Mouse (Mus musculus): ENCODE results near the gene Il15ra. TPM values are rescaled to one million over a fixed set of nuclear protein-coding genes. Genes with fewer than 3 reads are reported as not detected.
A peak's percentile ranks its signal among the peaks of the same experiment; 100 is the strongest.

Gene Il15ra
- total and polyA plus RNA-seq, 2 experiments from 2014 or later: 14.2 to 24.7 TPM

DNA sequence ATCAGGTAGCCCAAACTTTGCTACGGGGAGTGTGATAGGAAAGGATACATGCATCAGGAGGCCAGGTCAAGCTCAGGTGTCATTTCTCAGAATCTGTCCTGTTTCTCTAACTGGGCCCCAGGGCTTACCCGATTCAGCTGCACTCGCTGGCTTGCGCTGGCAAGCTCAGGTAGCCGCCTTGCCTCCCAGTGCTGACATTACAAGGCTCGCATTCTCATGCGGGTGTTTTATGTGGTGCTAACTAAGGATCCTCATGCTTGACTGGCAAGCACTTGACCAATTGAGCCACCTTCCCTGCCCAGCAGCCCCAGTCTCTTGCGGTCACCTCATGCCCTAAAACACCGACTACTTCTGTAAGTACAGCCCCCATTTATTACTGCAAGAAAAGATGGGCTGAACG is 69.3 kb downstream of the Il15ra start:
- ATAC-seq (ENCODE audit: insufficient read depth, low read depth) (no peak), DNase-seq (ENCODE audit: low spot score) (no peak)
- H3K4me2 ChIP-seq (ENCODE audit: low read depth, low read length): no peak overlapping the region
- WGBS: 81% methylated on average over 10 of the region's 10 CpGs
- TF ChIP-seq CTCF (IDR thresholded peaks at IDR 0.05; ENCODE audit: low read depth) (no peak), EP300 (IDR thresholded peaks at IDR 0.05; ENCODE audit: low read depth) (no peak)
- H3K36me3 ChIP-seq (replicated peaks; ENCODE audit: control insufficient read depth, insufficient read depth, low read length): peaks cover 5% of the 10 kb centered on the region
- no peaks in the 10 kb centered on the region for H3K9me3 ChIP-seq (replicated peaks; ENCODE audit: control insufficient read depth, low read length)
- H3K27ac ChIP-seq (ENCODE audit: low read depth): no peak overlapping the region
- H3K9ac ChIP-seq (replicated peaks; ENCODE audit: low read depth, low read length): no peak overlapping the region
- H3K4me1 ChIP-seq (ENCODE audit: control insufficient read depth, insufficient read depth): peaks cover 26% of the 10 kb centered on the region; the same call in 1 of the 2 replicates
- H3K27me3 ChIP-seq (ENCODE audit: control insufficient read depth, insufficient read depth, low read length): no peaks in the 10 kb centered on the region
- H3K4me3 ChIP-seq (ENCODE audit: low read depth, low read length): no peak overlapping the region

DNA sequence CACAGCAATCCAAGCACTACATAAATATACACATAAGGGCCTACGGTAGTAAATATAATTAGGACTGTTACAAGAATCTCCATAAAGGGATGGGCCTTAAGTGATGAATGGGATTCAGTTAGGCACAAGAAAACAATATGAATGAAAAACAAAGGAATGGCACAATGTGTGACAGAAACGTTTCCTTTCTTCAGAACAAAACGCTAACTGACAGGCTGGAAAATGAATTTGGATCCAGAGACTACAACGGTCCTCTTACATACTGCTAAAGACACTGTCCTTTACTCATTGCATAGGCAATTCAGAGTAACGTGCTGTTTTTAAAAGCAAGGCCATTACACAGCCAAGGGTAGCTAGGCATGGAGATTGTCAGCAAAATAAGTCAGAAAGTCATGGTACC is 70.0 kb downstream of the Il15ra start:
- no peaks in the 10 kb centered on the region for H3K36me3 ChIP-seq (replicated peaks; ENCODE audit: control insufficient read depth, insufficient read depth, low read length)
- ATAC-seq (ENCODE audit: insufficient read depth, low read depth) (no peak), DNase-seq (ENCODE audit: low spot score) (no peak)
- H3K27me3 ChIP-seq (ENCODE audit: control insufficient read depth, insufficient read depth, low read length): no peaks in the 10 kb centered on the region
- H3K9me3 ChIP-seq (replicated peaks; ENCODE audit: control insufficient read depth, low read length): no peaks in the 10 kb centered on the region
- WGBS: 75% methylated on average over 5 of the region's 5 CpGs
- TF ChIP-seq EP300 (IDR thresholded peaks at IDR 0.05; ENCODE audit: low read depth) (no peak), CTCF (IDR thresholded peaks at IDR 0.05; ENCODE audit: low read depth) (no peak)
- H3K4me3 ChIP-seq (ENCODE audit: low read depth, low read length): no peak overlapping the region
- peaks cover 29% of the 10 kb centered on the region; the same call in 1 of the 2 replicates for H3K4me1 ChIP-seq (ENCODE audit: control insufficient read depth, insufficient read depth)
- no peak overlapping the region for H3K27ac ChIP-seq (ENCODE audit: low read depth)
- H3K9ac ChIP-seq (replicated peaks; ENCODE audit: low read depth, low read length): no peak overlapping the region
- H3K4me2 ChIP-seq (ENCODE audit: low read depth, low read length): no peak overlapping the region

DNA sequence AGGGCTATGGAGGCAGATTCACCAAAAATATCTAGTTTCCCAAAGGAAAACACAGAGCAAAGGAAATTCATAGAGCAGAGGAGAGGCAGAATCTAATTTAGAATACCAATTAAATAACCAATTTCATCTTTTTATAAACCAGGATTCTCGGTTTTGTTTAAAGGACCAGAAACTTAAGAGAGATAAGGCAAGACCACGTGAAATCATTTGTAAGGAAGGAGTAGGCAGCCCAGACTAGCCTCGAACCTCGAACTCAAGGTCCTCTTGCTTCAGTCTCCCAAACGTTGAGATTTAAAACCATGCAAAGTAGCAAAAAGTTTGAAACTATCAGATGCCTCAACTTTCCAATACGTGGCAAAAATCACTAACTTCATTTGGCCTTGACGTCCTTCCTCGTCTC is 71.3 kb downstream of the Il15ra start:
- peaks cover 7% of the 10 kb centered on the region; the same call in 1 of the 2 replicates for H3K36me3 ChIP-seq (replicated peaks; ENCODE audit: control insufficient read depth, insufficient read depth, low read length)
- peak overlapping the region; percentile 88 for H3K4me3 ChIP-seq (ENCODE audit: low read depth, low read length)
- TF ChIP-seq EP300 (IDR thresholded peaks at IDR 0.05; ENCODE audit: low read depth): no peak
- TF ChIP-seq CTCF (IDR thresholded peaks at IDR 0.05; ENCODE audit: low read depth): no peak
- ATAC-seq (ENCODE audit: insufficient read depth, low read depth) (no peak), DNase-seq (ENCODE audit: low spot score) (no peak)
- H3K4me2 ChIP-seq (ENCODE audit: low read depth, low read length): peak overlapping the region; percentile 70
- peaks cover 29% of the 10 kb centered on the region; the same call in 1 of the 2 replicates for H3K4me1 ChIP-seq (ENCODE audit: control insufficient read depth, insufficient read depth)
- H3K27me3 ChIP-seq (ENCODE audit: control insufficient read depth, insufficient read depth, low read length): no peaks in the 10 kb centered on the region
- WGBS: 39% methylated on average over 8 of the region's 8 CpGs
- H3K9me3 ChIP-seq (replicated peaks; ENCODE audit: control insufficient read depth, low read length): no peaks in the 10 kb centered on the region
- H3K9ac ChIP-seq (replicated peaks; ENCODE audit: low read depth, low read length): peak overlapping the region; percentile 84
- peak overlapping the region; percentile 95; the same call in 1 of the 2 replicates for H3K27ac ChIP-seq (ENCODE audit: low read depth)

DNA sequence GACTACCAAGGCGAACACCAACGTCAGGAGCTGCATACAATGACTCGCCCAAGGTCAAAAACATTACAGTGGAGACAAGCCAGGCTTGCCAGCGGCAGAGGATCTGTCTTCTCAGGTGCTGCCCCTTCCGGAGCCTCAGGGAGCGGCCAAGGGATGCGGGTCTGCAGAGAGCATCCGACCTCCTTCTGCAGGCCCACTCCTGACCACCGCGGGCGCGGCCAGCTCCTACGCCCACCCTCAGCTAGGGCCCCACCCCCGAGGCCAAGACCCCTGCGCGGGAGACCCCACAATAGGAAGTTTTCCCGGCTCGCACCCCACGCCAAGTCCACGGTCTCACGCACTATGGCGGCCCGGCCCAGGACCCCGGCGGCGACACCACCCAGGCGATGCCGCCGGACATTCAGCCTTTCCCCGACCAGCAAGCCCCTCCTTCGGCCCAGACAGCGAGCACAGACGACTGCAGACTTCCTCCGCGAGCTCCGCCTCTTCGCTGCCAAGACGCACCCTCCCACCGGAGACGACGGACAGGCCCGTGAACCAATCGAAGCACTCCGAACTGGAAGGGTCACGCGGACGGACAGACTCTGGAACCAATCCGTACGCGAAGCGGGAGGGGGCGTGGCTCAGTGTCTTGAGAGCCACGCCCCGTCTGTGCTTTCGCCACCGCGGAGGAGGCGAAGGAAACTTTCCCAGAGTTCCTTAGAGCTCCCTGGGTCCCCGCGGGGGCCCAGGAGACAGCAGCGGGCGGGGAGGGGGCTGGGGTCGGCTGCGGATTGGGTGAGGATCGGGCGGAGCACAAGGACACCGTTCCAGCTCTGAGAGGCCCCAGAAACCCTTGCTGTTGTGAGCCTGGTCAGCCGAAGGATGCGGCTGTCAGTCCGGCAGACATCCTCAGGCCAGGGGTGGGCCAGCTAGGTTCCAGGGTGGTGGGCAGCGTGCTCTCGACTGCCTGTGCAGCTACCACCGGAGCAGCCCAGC is 72.3 kb downstream of the Il15ra start, which contains the start of the genes Fbh1 and Ankrd16:
Gene Fbh1, minus strand, starts transcription at position 492 of the 978 bp plus-strand sequence.
Gene Ankrd16, plus strand, starts transcription at position 786 of the 978 bp plus-strand sequence.
- Histone ChIP-seq H3K4me3 (ENCODE audit: low read depth, low read length) (peak within 1 kb of the TSS; percentile 88), H3K9me3 (replicated peaks; ENCODE audit: control insufficient read depth, low read length) (no peaks in the 10 kb centered on the region), H3K9ac (replicated peaks; ENCODE audit: low read depth, low read length) (peak within 1 kb of the TSS; percentile 84), H3K4me1 (ENCODE audit: control insufficient read depth, insufficient read depth) (peaks cover 22% of the 10 kb centered on the region; the same call in 1 of the 2 replicates), H3K4me2 (ENCODE audit: low read depth, low read length) (peak within 1 kb of the TSS; percentile 77), H3K27me3 (ENCODE audit: control insufficient read depth, insufficient read depth, low read length) (no peaks in the 10 kb centered on the region), H3K27ac (ENCODE audit: low read depth) (peak within 1 kb of the TSS; percentile 95), H3K36me3 (replicated peaks; ENCODE audit: control insufficient read depth, insufficient read depth, low read length) (peaks cover 16% of the 10 kb centered on the region)
- DNase-seq (ENCODE audit: low spot score) (peak; percentile 98), ATAC-seq (ENCODE audit: insufficient read depth, low read depth) (peak; percentile 94)
- WGBS: under 1% methylated on average over 70 of the region's 73 CpGs
- TF ChIP-seq CTCF (IDR thresholded peaks at IDR 0.05; ENCODE audit: low read depth) (no peak), EP300 (IDR thresholded peaks at IDR 0.05; ENCODE audit: low read depth) (peak; percentile 74; the same call in 1 of the 2 replicates)

DNA sequence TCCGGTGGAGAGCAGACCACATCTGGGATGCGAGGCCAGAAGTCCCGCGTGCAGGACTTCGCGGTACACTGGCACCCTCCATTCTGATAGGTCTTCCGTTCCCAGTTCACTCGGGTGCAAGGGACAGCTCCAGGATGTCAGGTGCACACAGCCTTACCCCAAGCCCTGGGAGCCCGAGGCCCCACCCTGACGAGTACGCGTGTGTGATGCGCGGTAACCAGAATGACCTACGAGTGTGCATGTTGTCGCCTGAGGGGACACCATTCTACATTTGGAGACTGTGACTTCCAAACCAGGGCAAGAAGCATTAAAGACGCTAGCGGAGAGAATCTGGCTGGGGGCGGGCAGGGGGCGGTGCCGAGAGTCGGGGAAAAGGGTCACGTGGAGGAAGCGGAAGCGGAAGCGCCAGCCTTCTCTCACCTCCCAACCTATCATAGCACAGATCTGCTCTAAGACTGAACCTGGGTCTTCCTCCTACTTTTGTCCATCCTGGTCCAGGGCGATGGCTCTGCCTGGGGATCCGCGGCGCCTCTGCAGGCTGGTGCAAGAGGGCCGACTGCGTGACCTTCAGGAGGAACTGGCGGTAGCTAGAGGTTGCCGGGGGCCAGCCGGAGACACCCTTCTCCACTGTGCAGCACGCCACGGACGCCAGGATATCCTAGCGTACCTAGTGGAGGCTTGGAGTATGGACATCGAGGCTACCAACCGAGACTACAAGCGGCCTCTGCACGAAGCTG is 73.2 kb downstream of the Il15ra start:
- DNase-seq (ENCODE audit: low spot score): peak; percentile 90
- ATAC-seq (ENCODE audit: insufficient read depth, low read depth): peak; percentile 80
- Histone ChIP-seq H3K9me3 (replicated peaks; ENCODE audit: control insufficient read depth, low read length) (no peaks in the 10 kb centered on the region), H3K36me3 (replicated peaks; ENCODE audit: control insufficient read depth, insufficient read depth, low read length) (peaks cover 25% of the 10 kb centered on the region), H3K9ac (replicated peaks; ENCODE audit: low read depth, low read length) (peak overlapping the region; percentile 84), H3K4me2 (ENCODE audit: low read depth, low read length) (peak overlapping the region; percentile 77), H3K4me1 (ENCODE audit: control insufficient read depth, insufficient read depth) (peaks cover 19% of the 10 kb centered on the region; the same call in 1 of the 2 replicates), H3K4me3 (ENCODE audit: low read depth, low read length) (peak overlapping the region; percentile 88), H3K27ac (ENCODE audit: low read depth) (peak overlapping the region; percentile 95), H3K27me3 (ENCODE audit: control insufficient read depth, insufficient read depth, low read length) (no peaks in the 10 kb centered on the region)
- TF ChIP-seq CTCF (IDR thresholded peaks at IDR 0.05; ENCODE audit: low read depth): 0 out of 2 replicates have a peak, but pooled peaks have one; percentile 1
- no peak for TF ChIP-seq EP300 (IDR thresholded peaks at IDR 0.05; ENCODE audit: low read depth)
- under 1% methylated on average over 43 of the region's 43 CpGs for WGBS

Other genes with a start within 250 kb of the Il15ra start
- gene Pfkfb3, start 151.2 kb upstream of the Il15ra start, total RNA-seq (2014; rRNA removed; ENCODE audit: low replicate concordance): 2.4 and 6.8 TPM in 2 replicates
- gene Pfkfb3, start 151.2 kb upstream of the Il15ra start, polyA plus RNA-seq (2015; fragmentation: Nextera tagmentation; extraction: Ambion mirVana): 3.2 and 3.5 TPM in 2 replicates
- gene Rbm17, start 101.1 kb upstream of the Il15ra start, total RNA-seq (2014; rRNA removed; ENCODE audit: low replicate concordance): 28.5 and 42.7 TPM in 2 replicates
- 58.3 and 61.0 TPM in 2 replicates for gene Rbm17, start 101.1 kb upstream of the Il15ra start, polyA plus RNA-seq (2015; fragmentation: Nextera tagmentation; extraction: Ambion mirVana)
- gene Gm17490, start 79.0 kb upstream of the Il15ra start, total RNA-seq (2014; rRNA removed; ENCODE audit: low replicate concordance): not detected in 2 replicates
- gene Gm17490, start 79.0 kb upstream of the Il15ra start, polyA plus RNA-seq (2015; fragmentation: Nextera tagmentation; extraction: Ambion mirVana): not detected in 2 replicates
- gene Il2ra, start 62.5 kb upstream of the Il15ra start, total RNA-seq (2014; rRNA removed; ENCODE audit: low replicate concordance): 0.50 TPM in 1 of 2 replicates, not detected in the other
- gene Il2ra, start 62.5 kb upstream of the Il15ra start, polyA plus RNA-seq (2015; fragmentation: Nextera tagmentation; extraction: Ambion mirVana): not detected in 2 replicates
- 81.0 and 94.7 TPM in 2 replicates for gene Fbh1, start 72.3 kb downstream of the Il15ra start, total RNA-seq (2014; rRNA removed; ENCODE audit: low replicate concordance)
- 77.3 and 81.2 TPM in 2 replicates for gene Fbh1, start 72.3 kb downstream of the Il15ra start, polyA plus RNA-seq (2015; fragmentation: Nextera tagmentation; extraction: Ambion mirVana)
- gene Ankrd16, start 72.6 kb downstream of the Il15ra start, total RNA-seq (2014; rRNA removed; ENCODE audit: low replicate concordance): 19.8 and 43.1 TPM in 2 replicates
- gene Ankrd16, start 72.6 kb downstream of the Il15ra start, polyA plus RNA-seq (2015; fragmentation: Nextera tagmentation; extraction: Ambion mirVana): 18.8 and 23.0 TPM in 2 replicates